Mouse (Mus musculus): ENCODE data around the gene Olfr91. TPM values are rescaled to one million over a fixed set of nuclear protein-coding genes. Genes with fewer than 3 reads are reported as not detected.

Gene Olfr91
- polyA plus RNA-seq, 1 experiment, result not detected

DNA sequence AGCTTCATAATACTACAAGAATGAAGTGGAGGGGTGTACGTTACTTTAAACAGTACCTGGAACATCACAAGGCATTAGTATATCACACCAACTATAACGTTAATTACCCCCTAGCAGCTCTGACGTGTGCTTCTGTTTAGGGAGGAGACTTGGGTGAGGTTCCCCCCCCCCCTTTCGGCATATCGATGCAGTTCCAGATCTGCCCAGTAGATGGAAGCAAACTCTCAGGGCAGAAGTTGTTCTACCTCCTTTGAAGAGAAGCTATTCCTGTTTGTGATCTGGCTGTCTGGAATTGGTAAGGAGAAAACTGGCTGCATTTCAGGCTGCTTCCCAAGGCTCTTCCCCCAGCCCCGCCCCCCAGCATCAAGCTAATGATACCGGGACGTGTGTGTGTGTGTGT lies 14.8 kb downstream of the Olfr91 start:
- Histone ChIP-seq H3K4me3 (replicated peaks; ENCODE audit: insufficient read depth, low read depth, low read length) (no peak overlapping the region), H3K27ac (ENCODE audit: insufficient read depth, low read length) (no peak overlapping the region), H3K27me3 (ENCODE audit: control insufficient read depth, insufficient read depth, low read length) (peaks cover 1% of the 10 kb centered on the region; the same call in 1 of the 2 replicates), H3K4me1 (ENCODE audit: control insufficient read depth, insufficient read depth, low read length) (no peaks in the 10 kb centered on the region)
- peak in 1 of 2 experiments; percentile 26 for DNase-seq
- TF ChIP-seq CTCF (IDR thresholded peaks at IDR 0.05; ENCODE audit: borderline replicate concordance, insufficient read depth, low read depth, low read length) (peak; percentile 80), POLR2A (IDR thresholded peaks at IDR 0.05; ENCODE audit: borderline replicate concordance, insufficient read depth, low read length) (no peak)
- WGBS, result 6% methylated on average over 8 of the region's 8 CpGs

DNA sequence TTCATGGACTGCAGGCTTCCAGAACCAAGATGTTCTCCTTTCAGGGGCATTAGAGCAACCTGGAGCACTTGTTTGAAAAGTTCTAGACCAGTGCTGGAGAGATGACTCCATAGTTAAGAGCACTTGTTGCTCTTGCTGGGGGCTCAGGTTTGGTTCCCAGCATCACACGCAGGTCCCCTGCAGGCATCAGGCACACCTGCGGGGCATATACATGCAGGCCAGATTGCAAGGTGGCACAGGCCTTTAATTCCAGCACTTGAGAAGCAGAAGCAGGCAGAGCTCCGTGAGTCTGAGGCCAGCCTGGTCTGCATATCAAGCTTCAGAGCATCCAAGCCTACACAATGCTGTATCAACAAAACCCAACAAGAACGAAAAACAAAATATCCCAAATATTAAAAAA lies 16.4 kb downstream of the Olfr91 start:
- Histone ChIP-seq H3K4me1 (ENCODE audit: control insufficient read depth, insufficient read depth, low read length) (no peaks in the 10 kb centered on the region), H3K27ac (ENCODE audit: insufficient read depth, low read length) (no peak overlapping the region), H3K27me3 (ENCODE audit: control insufficient read depth, insufficient read depth, low read length) (peaks cover 1% of the 10 kb centered on the region; the same call in 1 of the 2 replicates), H3K4me3 (replicated peaks; ENCODE audit: insufficient read depth, low read depth, low read length) (no peak overlapping the region)
- DNase-seq, result no peak
- 84% methylated on average over 4 of the region's 4 CpGs for WGBS
- no peak for TF ChIP-seq CTCF (IDR thresholded peaks at IDR 0.05; ENCODE audit: borderline replicate concordance, insufficient read depth, low read depth, low read length)
- TF ChIP-seq POLR2A (IDR thresholded peaks at IDR 0.05; ENCODE audit: borderline replicate concordance, insufficient read depth, low read length), result no peak

DNA sequence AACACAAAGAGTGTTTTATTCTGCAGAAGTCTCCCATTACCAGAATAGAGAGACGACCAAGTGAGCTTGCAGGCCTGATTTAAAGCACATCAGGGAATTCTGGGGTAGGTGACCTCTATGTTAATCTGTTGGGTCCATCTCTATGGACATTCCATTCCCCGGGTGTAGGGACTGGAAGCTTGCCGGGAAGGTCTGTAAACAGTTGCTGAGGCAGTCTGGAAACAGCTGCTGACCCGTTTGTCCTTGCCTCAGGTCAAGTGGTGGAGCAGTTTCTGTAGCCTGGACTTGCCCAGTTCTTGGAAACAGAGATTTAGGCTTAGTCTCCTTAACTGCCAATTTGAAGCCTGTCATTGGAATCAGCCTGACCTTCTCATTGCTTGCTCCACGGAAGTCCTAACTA lies 18.0 kb downstream of the Olfr91 start:
- no peak for TF ChIP-seq POLR2A (IDR thresholded peaks at IDR 0.05; ENCODE audit: borderline replicate concordance, insufficient read depth, low read length)
- no peak for TF ChIP-seq CTCF (IDR thresholded peaks at IDR 0.05; ENCODE audit: borderline replicate concordance, insufficient read depth, low read depth, low read length)
- 25% methylated on average over 5 of the region's 5 CpGs for WGBS
- Histone ChIP-seq H3K27me3 (ENCODE audit: control insufficient read depth, insufficient read depth, low read length) (no peaks in the 10 kb centered on the region), H3K27ac (ENCODE audit: insufficient read depth, low read length) (no peak overlapping the region), H3K4me3 (replicated peaks; ENCODE audit: insufficient read depth, low read depth, low read length) (no peak overlapping the region), H3K4me1 (ENCODE audit: control insufficient read depth, insufficient read depth, low read length) (no peaks in the 10 kb centered on the region)
- no peak for DNase-seq

DNA sequence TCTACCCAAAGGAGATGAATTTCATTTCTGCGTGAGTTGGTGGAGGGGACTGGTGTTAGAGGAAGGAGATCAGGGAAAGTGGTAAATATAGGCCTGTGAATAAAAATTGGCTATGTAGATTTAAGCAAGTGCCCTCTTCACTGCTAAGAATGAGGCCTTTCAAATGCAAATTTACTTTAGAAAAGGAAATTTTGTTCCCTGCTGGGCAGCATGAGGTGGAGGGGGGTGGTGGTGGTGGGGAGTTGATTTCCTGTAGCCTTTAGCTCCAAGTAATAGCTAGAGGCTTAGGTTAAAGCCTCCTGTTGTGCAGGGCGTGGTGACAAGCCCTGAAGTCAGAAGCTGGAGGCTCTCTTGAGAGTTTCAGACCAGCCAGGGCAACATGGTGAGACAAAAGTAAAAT lies 19.1 kb downstream of the Olfr91 start:
- WGBS, result 21% methylated on average over 2 of the region's 2 CpGs
- no peak overlapping the region for H3K4me3 ChIP-seq (replicated peaks; ENCODE audit: insufficient read depth, low read depth, low read length)
- no peaks in the 10 kb centered on the region for H3K4me1 ChIP-seq (ENCODE audit: control insufficient read depth, insufficient read depth, low read length)
- DNase-seq, result no peak
- no peaks in the 10 kb centered on the region for H3K27me3 ChIP-seq (ENCODE audit: control insufficient read depth, insufficient read depth, low read length)
- TF ChIP-seq CTCF (IDR thresholded peaks at IDR 0.05; ENCODE audit: borderline replicate concordance, insufficient read depth, low read depth, low read length), result no peak
- no peak for TF ChIP-seq POLR2A (IDR thresholded peaks at IDR 0.05; ENCODE audit: borderline replicate concordance, insufficient read depth, low read length)
- H3K27ac ChIP-seq (ENCODE audit: insufficient read depth, low read length), result no peak overlapping the region

DNA sequence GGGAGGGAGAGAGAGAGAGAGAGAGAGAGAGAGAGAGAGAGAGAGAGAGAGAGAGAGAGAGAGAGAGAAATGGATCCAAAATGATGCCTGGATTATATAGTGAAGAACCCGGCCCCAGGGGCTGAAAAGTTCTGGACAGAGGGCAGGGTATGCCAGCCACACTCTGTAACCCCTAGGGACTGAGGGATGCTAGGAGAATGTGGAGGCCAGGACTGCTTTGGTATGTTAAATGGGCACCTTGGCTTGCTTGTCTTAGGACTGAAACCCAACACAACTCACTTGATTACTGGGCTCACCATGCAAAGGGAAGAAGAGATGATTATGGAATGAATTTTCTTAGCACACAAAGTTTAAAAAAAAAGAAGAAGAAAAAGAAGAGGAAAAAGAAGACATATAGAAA lies 19.9 kb downstream of the Olfr91 start:
- no peaks in the 10 kb centered on the region for H3K4me1 ChIP-seq (ENCODE audit: control insufficient read depth, insufficient read depth, low read length)
- no peak overlapping the region for H3K27ac ChIP-seq (ENCODE audit: insufficient read depth, low read length)
- H3K4me3 ChIP-seq (replicated peaks; ENCODE audit: insufficient read depth, low read depth, low read length), result no peak overlapping the region
- DNase-seq, result no peak
- no peaks in the 10 kb centered on the region for H3K27me3 ChIP-seq (ENCODE audit: control insufficient read depth, insufficient read depth, low read length)
- WGBS, result 22% methylated on average over 1 of the region's 1 CpGs
- TF ChIP-seq CTCF (IDR thresholded peaks at IDR 0.05; ENCODE audit: borderline replicate concordance, insufficient read depth, low read depth, low read length), result no peak
- no peak for TF ChIP-seq POLR2A (IDR thresholded peaks at IDR 0.05; ENCODE audit: borderline replicate concordance, insufficient read depth, low read length)

DNA sequence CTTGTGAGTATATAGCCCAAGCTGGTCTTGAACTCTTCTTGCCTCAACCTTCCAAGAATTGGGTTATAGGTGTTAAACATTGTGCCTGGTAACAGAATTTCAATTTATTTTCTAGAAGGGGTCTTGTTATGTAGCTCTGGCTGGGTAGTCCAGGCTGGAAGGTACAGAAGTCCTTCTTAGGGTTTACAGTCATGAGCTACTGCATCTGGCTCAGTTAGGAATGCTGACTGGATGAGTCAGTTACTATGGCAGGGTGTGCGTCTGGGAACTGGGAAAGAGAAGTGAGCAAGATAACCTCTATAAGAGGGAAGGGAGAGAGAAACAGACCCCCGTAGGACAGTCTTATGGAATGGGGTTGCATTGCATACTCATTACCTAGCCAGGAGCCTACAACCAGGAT lies 22.3 kb downstream of the Olfr91 start:
- Histone ChIP-seq H3K27me3 (ENCODE audit: control insufficient read depth, insufficient read depth, low read length) (no peaks in the 10 kb centered on the region), H3K4me3 (replicated peaks; ENCODE audit: insufficient read depth, low read depth, low read length) (no peak overlapping the region), H3K27ac (ENCODE audit: insufficient read depth, low read length) (no peak overlapping the region), H3K4me1 (ENCODE audit: control insufficient read depth, insufficient read depth, low read length) (no peaks in the 10 kb centered on the region)
- no peak for DNase-seq
- TF ChIP-seq CTCF (IDR thresholded peaks at IDR 0.05; ENCODE audit: borderline replicate concordance, insufficient read depth, low read depth, low read length) (no peak), POLR2A (IDR thresholded peaks at IDR 0.05; ENCODE audit: borderline replicate concordance, insufficient read depth, low read length) (no peak)
- 93% methylated on average over 2 of the region's 2 CpGs for WGBS

DNA sequence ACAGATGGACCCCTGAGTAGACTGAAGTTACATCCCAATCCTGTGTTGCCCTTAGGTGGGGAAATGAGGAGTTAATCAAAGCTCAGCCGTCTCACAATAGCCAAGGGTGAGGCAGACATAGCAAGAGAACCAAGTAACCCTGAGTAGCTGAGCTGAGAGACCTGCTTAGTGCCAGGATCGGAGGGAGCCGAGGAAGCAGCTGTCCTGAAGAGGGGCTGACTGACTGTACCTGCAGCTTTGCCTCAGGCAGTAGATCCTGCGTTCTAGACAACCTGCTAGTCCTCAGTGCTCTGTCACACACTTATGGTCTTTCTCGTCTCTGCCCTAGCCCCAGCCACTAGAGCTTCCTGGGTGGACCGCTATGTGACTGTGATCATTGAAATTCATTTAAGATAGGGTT lies 22.9 kb downstream of the Olfr91 start:
- Histone ChIP-seq H3K4me3 (replicated peaks; ENCODE audit: insufficient read depth, low read depth, low read length) (no peak overlapping the region), H3K27me3 (ENCODE audit: control insufficient read depth, insufficient read depth, low read length) (no peaks in the 10 kb centered on the region), H3K27ac (ENCODE audit: insufficient read depth, low read length) (no peak overlapping the region), H3K4me1 (ENCODE audit: control insufficient read depth, insufficient read depth, low read length) (no peaks in the 10 kb centered on the region)
- no peak for TF ChIP-seq POLR2A (IDR thresholded peaks at IDR 0.05; ENCODE audit: borderline replicate concordance, insufficient read depth, low read length)
- no peak for TF ChIP-seq CTCF (IDR thresholded peaks at IDR 0.05; ENCODE audit: borderline replicate concordance, insufficient read depth, low read depth, low read length)
- 83% methylated on average over 6 of the region's 6 CpGs for WGBS
- DNase-seq, result no peak

DNA sequence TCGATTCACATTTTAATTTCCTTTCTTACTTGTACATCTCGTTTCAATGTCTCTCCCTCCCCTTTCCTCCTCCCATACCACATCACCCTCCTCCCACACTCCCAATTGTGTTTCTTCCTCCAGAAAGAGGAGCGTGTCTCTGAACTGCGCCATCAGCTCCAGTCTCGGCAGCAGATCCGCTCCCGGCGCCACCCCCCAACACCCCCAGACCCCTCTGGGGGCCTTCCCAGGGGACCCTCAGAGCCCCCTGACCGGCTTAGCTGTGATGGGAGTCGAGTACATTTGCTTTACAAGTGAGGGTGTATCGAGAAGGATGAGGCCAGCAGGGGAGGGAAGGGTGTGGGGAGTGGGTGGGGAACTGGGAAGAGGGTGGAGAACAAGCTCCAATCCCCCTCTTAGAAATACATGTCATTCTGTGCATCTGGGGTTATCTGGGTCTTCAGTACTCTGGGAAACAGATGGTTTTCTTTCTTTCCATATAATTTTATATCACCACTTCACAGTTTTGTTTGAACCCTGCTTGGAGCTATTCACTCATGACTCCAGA lies 25.3 kb downstream of the Olfr91 start:
- 31% methylated on average over 11 of the region's 11 CpGs for WGBS
- no peak for DNase-seq
- TF ChIP-seq CTCF (IDR thresholded peaks at IDR 0.05; ENCODE audit: borderline replicate concordance, insufficient read depth, low read depth, low read length), result no peak
- TF ChIP-seq POLR2A (IDR thresholded peaks at IDR 0.05; ENCODE audit: borderline replicate concordance, insufficient read depth, low read length), result no peak
- Histone ChIP-seq H3K4me3 (replicated peaks; ENCODE audit: insufficient read depth, low read depth, low read length) (no peak overlapping the region), H3K27me3 (ENCODE audit: control insufficient read depth, insufficient read depth, low read length) (no peaks in the 10 kb centered on the region), H3K4me1 (ENCODE audit: control insufficient read depth, insufficient read depth, low read length) (no peaks in the 10 kb centered on the region), H3K27ac (ENCODE audit: insufficient read depth, low read length) (no peak overlapping the region)
